Mouse (Mus musculus): ENCODE results near the gene Olfr965.
"Not testable (repeated sequence)": the region's sequence is repeated elsewhere in the genome, so short reads cannot be mapped to it uniquely, and the experiment has no call there.

Olfr965 gene

GRCm38 (mm10) chr9:39711053-39711452 lies at the start of gene Olfr965:
Gene Olfr965, plus strand, starts transcription at chr9:39711353.
- in situ Hi-C loops (cut with MboI, MseI), result no loop called here

- in situ Hi-C loops (cut with MboI, MseI), result no loop called here
These were observed 44.2 kb upstream of the Olfr965 start, which contains the start of gene Olfr963 for GRCm38 (mm10) chr9:39666905-39667304. Gene Olfr963, plus strand, starts transcription at chr9:39667205.

- in situ Hi-C loops (cut with MboI, MseI), result no loop called here
These were observed 41.4 kb upstream of the Olfr965 start for GRCm38 (mm10) chr9:39669723-39670122.

- in situ Hi-C loops (cut with MboI, MseI), result no loop called here
These were observed 36.3 kb upstream of the Olfr965 start for GRCm38 (mm10) chr9:39674820-39675219.

GRCm38 (mm10) chr9:39678557-39678956 lies 32.6 kb upstream of the Olfr965 start:
- in situ Hi-C loops (cut with MboI, MseI), result no loop called here

- in situ Hi-C loops (cut with MboI, MseI), result no loop called here
These were observed 31.9 kb upstream of the Olfr965 start for GRCm38 (mm10) chr9:39679280-39679679.

GRCm38 (mm10) chr9:39701123-39701522 lies 10.0 kb upstream of the Olfr965 start:
- in situ Hi-C loops (cut with MboI, MseI), result not testable (repeated sequence)

- in situ Hi-C loops (cut with MboI, MseI), result no loop called here
These were observed 4.1 kb upstream of the Olfr965 start, which contains the start of gene Olfr149 for GRCm38 (mm10) chr9:39707017-39707416. Gene Olfr149, minus strand, starts transcription at chr9:39707117.

- in situ Hi-C loops (cut with MboI, MseI), result no loop called here
These were observed 2.2 kb upstream of the Olfr965 start for GRCm38 (mm10) chr9:39708958-39709357.

- in situ Hi-C loops (cut with MboI, MseI), result no loop called here
These were observed 19.5 kb downstream of the Olfr965 start, which contains the start of gene Olfr150 for GRCm38 (mm10) chr9:39730678-39731077. Gene Olfr150, plus strand, starts transcription at chr9:39730978.

- in situ Hi-C loops (cut with MboI, MseI), result no loop called here
These were observed 29.6 kb downstream of the Olfr965 start for GRCm38 (mm10) chr9:39740741-39741140.

- in situ Hi-C loops (cut with MboI, MseI), result no loop called here
These were observed 34.8 kb downstream of the Olfr965 start, which contains the start of gene Olfr967 for GRCm38 (mm10) chr9:39745949-39746348. Gene Olfr967, plus strand, starts transcription at chr9:39746249.

GRCm38 (mm10) chr9:39746428-39746827 lies 35.3 kb downstream of the Olfr965 start:
- in situ Hi-C loops (cut with MboI, MseI), result no loop called here
